Mouse (Mus musculus) retina, postnatal 7 days (tissue): ENCODE data around the gene Otud4.
A peak's percentile ranks its signal among the peaks of the same experiment; 100 is the strongest.
"Not testable (repeated sequence)": the region's sequence is repeated elsewhere in the genome, so short reads cannot be mapped to it uniquely, and the experiment has no call there.

Experiments
- DNase-seq: peaks from one replicate; pipeline ENCODE4 v3.0.0-alpha.2; 2012; ENCODE audit warnings: low read depth, low spot score

Otud4 gene

DNA sequence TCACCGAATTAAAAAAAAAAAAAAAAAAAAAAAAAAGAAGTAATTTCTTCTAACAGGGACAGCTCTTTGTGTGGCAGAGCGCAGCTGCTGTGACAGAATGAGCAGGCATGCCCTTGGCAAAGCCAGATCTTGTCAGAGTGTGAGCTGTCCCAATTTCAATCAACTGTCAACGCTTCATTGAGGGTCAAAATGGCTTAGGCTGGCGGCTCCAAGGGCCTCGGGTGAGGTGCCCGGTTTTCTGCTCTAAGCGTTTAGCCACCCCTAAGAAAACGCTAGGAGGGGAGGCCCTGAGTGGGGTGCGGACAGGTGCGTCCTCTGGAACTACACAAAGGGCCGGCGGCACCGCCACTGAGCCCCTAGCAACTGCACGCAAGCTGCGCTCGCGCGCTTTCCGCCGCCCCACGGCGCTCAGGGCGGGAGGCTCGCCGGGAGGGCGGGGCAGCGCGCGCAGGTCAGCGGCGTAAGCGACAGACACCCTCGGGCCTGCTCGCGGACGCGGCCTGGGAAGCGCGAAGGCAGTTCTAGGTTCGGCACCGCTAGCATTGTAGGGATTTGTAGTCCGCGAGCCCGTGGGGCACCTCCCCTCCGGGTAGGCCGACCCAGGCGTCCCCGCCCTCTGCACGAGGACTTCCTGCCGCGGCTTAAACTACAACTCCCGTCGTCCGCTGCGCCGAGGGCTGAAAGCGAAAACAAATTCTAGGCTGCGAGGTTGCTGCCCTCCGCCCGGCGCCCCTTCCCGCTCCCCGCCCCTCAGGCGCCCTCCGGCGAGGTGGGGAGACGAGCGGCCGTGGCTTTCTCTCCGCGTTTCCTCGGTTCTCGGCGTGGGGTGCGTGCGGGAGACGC lies 490 bp upstream of the Otud4 start:
- DNase-seq = peak; percentile 94

DNA sequence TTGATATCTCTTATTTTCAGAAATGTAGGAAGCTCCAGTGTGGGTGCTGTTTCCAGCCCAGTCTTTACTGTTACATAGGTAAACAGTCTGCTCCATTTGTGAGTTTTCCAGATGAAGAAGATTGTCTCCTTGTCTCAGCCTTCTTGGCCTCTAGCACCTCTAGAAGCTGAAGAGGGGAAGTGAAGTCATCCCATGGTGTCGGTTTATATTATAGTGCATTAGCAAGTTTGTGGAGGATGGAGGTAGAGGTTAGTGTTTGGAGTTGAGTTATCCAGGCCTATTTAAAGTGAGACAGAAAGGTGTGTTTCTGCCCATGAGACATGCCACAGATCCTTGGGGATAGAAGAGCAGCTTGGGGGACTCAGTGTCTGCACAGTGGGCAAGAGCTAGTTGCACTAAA lies 1.7 kb downstream of the Otud4 start:
- DNase-seq = no peak

DNA sequence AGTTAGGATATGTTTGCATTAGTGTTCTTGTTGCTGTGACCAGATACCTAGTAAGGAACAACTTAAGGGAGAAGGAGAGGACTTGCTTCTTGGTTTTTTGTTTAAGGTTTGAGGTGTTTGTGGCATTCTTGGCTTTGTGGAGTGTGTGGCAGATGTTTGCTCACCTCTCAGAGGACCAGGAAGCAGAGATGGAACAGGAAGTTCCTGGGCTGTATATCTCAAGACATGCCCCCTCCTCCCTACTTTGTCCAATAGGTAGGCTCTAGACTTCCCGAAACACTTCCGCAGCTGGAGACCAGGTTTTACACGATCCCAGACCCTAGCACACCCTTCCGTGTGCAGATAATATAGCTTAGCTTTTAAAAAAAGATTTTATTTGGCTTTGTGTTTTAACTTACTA lies 10.2 kb downstream of the Otud4 start:
- no peak for DNase-seq

DNA sequence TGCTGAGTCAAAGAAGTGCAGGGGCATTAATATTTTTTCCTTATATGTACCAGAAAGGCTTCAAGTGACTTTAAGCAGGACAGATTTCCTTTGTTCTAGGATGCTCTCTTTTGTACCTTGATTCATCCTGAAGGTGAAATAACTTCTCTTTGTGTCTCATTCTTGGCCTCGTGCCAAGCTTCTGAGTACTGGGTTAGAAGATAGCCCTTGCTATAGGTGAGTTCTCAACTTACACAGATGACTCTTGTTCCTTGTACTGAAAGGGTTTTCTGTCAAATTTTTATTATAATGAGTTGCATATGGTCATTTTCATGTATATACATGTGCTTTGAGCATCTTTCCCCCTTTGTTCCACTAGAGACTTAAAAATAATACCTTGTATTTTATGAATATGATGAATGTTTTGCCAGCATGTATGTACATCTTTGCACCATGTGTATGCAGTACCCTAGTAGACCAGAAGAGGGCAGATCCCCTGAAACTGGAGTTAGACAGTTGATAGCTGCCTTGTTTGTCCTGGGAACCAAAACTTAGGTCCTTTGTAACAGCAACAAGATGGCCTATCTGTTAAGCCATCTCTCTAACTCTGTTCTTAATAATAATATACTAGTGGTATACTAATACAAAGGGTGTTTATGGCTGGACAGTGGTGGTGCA lies 10.9 kb downstream of the Otud4 start:
- peak; percentile 8 for DNase-seq

DNA sequence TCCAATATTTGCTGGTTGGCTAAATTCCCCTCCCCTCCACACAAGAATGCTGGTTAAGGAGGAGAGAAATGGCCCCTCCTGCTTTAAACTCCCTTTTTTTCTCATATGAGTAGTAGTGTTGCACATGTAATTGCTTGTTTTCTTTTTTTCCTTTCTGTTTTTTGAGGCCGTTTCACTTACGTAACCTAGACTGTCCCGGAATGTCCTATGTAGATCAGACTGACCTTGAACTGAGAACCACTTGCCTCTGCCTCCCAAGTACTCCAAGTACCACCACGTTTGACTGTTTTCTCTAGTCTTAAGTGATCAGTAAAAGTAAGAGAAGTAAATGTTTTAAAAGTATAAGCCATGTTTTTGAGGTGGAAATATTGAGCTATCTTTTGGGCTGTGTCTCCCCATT lies 14.3 kb downstream of the Otud4 start:
- DNase-seq = no peak

DNA sequence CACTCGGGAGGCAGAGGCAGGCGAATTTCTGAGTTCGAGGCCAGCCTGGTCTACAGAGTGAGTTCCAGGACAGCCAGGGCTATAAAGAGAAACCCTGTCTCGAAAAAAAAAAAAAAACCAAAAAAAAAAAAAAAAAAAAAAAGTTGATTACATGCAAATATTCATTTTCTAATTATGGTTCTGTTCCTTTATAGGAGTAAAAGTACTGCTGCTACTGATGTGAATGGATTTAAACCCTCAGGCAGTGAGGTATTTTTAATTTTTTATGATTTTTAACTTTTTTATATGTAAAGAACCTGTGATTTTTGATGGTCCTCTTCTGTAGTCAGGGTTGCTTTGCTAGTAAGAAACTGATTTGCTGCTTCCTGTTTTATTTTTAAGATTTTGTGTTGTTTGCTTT lies 19.3 kb downstream of the Otud4 start:
- not testable (repeated sequence) for DNase-seq

DNA sequence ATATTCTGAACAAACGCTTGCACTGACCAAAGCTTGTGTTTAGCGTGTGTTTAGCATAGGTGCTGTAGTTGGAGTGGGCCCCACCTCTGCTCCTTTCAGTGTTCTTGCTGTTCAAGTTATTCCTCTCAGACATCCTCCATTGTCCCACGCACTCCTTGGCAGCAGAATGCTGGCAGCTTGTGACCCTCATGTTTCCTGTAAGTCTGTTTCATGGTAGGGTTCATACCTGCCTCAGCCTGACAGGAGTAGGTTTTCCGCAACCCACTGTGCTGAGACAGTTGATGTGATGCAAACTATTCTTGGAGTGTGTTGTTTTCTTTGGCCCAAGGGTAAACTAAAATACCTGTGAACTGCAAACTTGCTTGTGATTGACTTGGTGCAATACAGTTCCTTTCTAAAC lies 37.0 kb downstream of the Otud4 start:
- no peak for DNase-seq

GRCm38 (mm10) chr8:79679005-79679404 lies 39.6 kb downstream of the Otud4 start:
- DNase-seq = no peak

DNA sequence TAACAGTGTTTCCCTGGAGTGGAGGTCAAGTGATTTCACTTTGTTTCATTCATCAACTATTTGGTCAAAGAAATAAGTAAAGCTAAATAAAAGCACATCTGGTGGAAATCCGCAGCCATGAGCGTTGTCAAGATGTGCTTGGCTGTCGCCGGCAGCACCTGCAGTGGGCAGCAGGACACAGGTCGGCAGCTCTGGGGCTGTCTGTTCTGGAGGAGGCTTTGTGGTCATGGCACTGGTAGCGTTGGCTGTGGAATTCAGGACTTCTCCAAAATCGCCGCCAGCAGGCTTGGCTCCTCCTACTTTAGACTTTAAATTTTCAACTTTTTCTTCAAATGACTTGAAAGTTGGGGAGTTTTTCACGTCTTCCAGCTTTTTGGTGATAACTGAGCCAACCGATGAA lies 40.7 kb downstream of the Otud4 start:
- DNase-seq = not testable (repeated sequence)

- no peak for DNase-seq
Measured at GRCm38 (mm10) chr8:79680555-79680954, 41.1 kb downstream of the Otud4 start.

DNA sequence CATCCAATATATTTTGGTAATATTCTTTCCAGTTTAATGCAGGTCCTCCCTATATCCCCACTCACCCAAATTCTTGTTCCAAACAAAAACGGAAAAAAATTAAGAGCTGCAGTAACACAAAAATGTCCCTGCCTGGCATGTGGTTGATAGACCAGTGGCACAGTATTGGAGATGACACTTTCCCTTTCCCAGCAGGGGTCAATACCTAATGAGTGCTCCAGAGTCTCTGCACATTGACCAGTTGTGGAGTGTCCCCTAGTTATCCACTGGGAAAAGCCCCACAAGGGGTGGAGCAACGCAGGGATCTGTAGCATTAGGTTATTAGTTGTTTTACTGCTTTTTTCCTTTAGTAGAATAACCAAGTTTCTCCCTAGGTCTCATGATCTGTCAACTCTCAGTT lies 41.5 kb downstream of the Otud4 start:
- DNase-seq = no peak

DNA sequence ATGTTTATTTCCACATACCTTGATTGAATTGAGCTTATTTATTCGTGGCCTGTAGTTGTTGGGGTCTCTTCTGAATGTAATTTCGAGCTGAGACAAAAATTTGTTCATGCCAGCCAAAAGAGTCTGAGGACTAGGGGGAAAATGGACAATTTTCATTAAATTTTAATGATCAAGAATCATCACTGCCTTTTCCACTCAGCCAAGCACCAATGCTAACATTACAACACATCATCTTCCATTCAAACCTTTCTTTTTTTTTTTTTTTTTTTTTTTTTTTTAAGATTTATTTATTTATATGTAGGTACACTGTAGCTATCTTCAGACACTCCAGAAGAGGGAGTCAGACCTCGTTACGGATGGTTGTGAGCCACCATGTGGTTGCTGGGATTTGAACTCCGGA lies 46.5 kb downstream of the Otud4 start:
- DNase-seq = not testable (repeated sequence)

- DNase-seq = no peak
Measured at GRCm38 (mm10) chr8:79692531-79692930, 53.1 kb downstream of the Otud4 start.

DNA sequence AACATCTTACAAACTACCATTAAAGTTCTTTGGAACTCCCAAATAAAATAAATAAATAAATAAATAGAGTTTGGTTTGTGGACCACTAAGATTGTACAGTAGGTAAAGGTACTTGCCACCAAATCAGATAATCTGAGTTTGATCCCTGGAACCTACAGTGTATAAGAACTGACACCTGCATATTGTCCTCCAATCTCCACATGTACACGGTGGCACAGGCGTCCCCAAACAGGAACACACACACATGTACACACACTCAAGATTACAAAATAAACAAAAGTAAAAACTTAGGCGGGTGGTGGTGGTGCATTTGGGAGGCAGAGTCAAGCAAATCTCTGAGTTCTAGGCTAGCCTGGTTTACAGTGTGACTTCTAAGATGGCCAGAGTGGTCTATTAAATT lies 67.3 kb downstream of the Otud4 start:
- no peak for DNase-seq

GRCm38 (mm10) chr8:79711064-79711961 lies 71.9 kb downstream of the Otud4 start, which contains the start of the genes Abce1 and Anapc10:
Abce1 (minus strand) TSS chr8:79711740.
Anapc10 (plus strand) TSS chr8:79711820.
- DNase-seq = peak; percentile 100

DNA sequence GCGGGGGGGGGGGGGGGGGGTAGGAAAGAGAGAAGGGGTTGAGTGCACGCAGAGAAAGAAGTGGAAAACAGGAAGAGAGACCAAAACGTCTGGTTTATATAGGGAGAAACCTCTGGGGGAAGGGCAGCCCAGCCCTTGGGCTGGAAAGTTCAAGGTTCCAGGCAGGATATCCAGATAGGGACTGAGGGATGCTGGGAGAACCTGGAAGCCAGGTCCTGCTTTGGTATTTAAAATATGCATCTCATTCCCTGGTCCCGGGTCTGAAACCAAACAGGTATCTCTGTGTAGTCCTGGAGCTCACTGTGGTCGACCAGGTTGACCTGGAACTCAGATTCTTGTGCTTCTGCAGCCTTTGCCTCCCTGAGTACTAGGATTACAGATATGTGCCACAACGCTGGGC lies 73.3 kb downstream of the Otud4 start:
- no peak for DNase-seq

- no peak for DNase-seq
Measured at GRCm38 (mm10) chr8:79721537-79721936, 82.1 kb downstream of the Otud4 start.

DNA sequence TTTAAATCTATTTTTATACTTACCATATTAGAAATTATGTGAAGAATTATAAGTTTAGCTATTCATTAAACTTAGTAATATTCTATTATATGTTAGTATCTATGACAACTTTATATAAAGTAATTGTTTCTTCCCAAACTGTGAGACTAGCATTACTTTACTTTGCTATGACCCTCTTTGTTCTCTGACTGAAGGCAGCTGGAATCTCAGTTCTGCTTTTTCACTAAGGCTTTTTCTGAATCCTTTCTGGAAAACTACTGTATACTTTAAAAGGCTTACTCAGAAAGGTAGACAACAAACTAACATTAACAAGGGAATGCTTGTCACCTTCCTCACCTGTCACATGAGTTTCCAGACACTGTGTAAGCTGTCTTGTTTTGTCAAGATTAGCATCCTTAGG lies 83.9 kb downstream of the Otud4 start:
- DNase-seq = no peak

GRCm38 (mm10) chr8:79724589-79724988 lies 85.2 kb downstream of the Otud4 start:
- no peak for DNase-seq
